Mouse (Mus musculus): ENCODE results near the gene Acp4. TPM values are rescaled to one million over a fixed set of nuclear protein-coding genes. Genes with fewer than 3 reads are reported as not detected.
"Not testable (repeated sequence)": the region's sequence is repeated elsewhere in the genome, so short reads cannot be mapped to it uniquely, and the experiment has no call there.

Gene Acp4
- polyA plus RNA-seq, 1 experiment from 2014 or later: not detected

GRCm38 (mm10) chr7:44235909-44236308 is 21.3 kb downstream of the Acp4 start, which contains the start of gene Gm36864:
Gene Gm36864, plus strand, starts transcription at chr7:44236177.
- H3K36me3 ChIP-seq (ENCODE audit: control insufficient read depth, insufficient read depth, low read length): no peaks in the 10 kb centered on the region
- no peak within 1 kb of the TSS for H3K9ac ChIP-seq (ENCODE audit: low read depth, low read length)
- no peaks in the 10 kb centered on the region for H3K27me3 ChIP-seq (replicated peaks; ENCODE audit: control insufficient read depth, insufficient read depth, low read length)
- no peak within 1 kb of the TSS for H3K27ac ChIP-seq (ENCODE audit: low read depth, low read length)
- H3K9me3 ChIP-seq (ENCODE audit: control insufficient read depth, low read length): no peaks in the 10 kb centered on the region
- H3K4me2 ChIP-seq (ENCODE audit: low read length): no peak within 1 kb of the TSS
- no peak within 1 kb of the TSS for H3K4me3 ChIP-seq (ENCODE audit: low read length)
- no peaks in the 10 kb centered on the region for H3K4me1 ChIP-seq (ENCODE audit: control insufficient read depth, insufficient read depth, low read depth, low read length)
- ATAC-seq: no peak
- 82% methylated on average over 3 of the region's 3 CpGs for WGBS

- Histone ChIP-seq H3K27ac (ENCODE audit: low read depth, low read length) (no peak within 1 kb of the TSS), H3K9ac (ENCODE audit: low read depth, low read length) (no peak within 1 kb of the TSS), H3K4me3 (ENCODE audit: low read length) (no peak within 1 kb of the TSS), H3K36me3 (ENCODE audit: control insufficient read depth, insufficient read depth, low read length) (no peaks in the 10 kb centered on the region), H3K4me2 (ENCODE audit: low read length) (no peak within 1 kb of the TSS), H3K27me3 (replicated peaks; ENCODE audit: control insufficient read depth, insufficient read depth, low read length) (no peaks in the 10 kb centered on the region), H3K4me1 (ENCODE audit: control insufficient read depth, insufficient read depth, low read depth, low read length) (no peaks in the 10 kb centered on the region), H3K9me3 (ENCODE audit: control insufficient read depth, low read length) (no peaks in the 10 kb centered on the region)
- 75% methylated on average over 1 of the region's 1 CpGs for WGBS
- ATAC-seq: no peak
Observed at GRCm38 (mm10) chr7:44225076-44225475, 32.1 kb downstream of the Acp4 start, which contains the start of gene Klk1. Gene Klk1, plus strand, starts transcription at chr7:44225360.

GRCm38 (mm10) chr7:44222335-44222734 is 34.8 kb downstream of the Acp4 start:
- not testable (repeated sequence) for H3K4me3 ChIP-seq (ENCODE audit: low read length); H3K4me2 ChIP-seq (ENCODE audit: low read length); H3K9ac ChIP-seq (ENCODE audit: low read depth, low read length); ATAC-seq; H3K4me1 ChIP-seq (ENCODE audit: control insufficient read depth, insufficient read depth, low read depth, low read length); H3K27me3 ChIP-seq (replicated peaks; ENCODE audit: control insufficient read depth, insufficient read depth, low read length); H3K36me3 ChIP-seq (ENCODE audit: control insufficient read depth, insufficient read depth, low read length); H3K9me3 ChIP-seq (ENCODE audit: control insufficient read depth, low read length); H3K27ac ChIP-seq (ENCODE audit: low read depth, low read length)
- 87% methylated on average over 6 of the region's 6 CpGs for WGBS

GRCm38 (mm10) chr7:44221601-44222000 is 35.6 kb downstream of the Acp4 start:
- H3K27ac ChIP-seq (ENCODE audit: low read depth, low read length); H3K36me3 ChIP-seq (ENCODE audit: control insufficient read depth, insufficient read depth, low read length); H3K9me3 ChIP-seq (ENCODE audit: control insufficient read depth, low read length); H3K4me1 ChIP-seq (ENCODE audit: control insufficient read depth, insufficient read depth, low read depth, low read length); H3K4me3 ChIP-seq (ENCODE audit: low read length); ATAC-seq; H3K9ac ChIP-seq (ENCODE audit: low read depth, low read length); H3K4me2 ChIP-seq (ENCODE audit: low read length); H3K27me3 ChIP-seq (replicated peaks; ENCODE audit: control insufficient read depth, insufficient read depth, low read length): not testable (repeated sequence)
- WGBS: 66% methylated on average over 8 of the region's 10 CpGs

- no peaks in the 10 kb centered on the region; the same call in 1 of the 2 replicates for H3K27me3 ChIP-seq (replicated peaks; ENCODE audit: control insufficient read depth, insufficient read depth, low read length)
- ATAC-seq: no peak
Observed at GRCm38 (mm10) chr7:44215645-44216044, 41.5 kb downstream of the Acp4 start, which contains the start of gene Klk1b5. Gene Klk1b5, plus strand, starts transcription at chr7:44215945.

GRCm38 (mm10) chr7:44208307-44208706 is 48.9 kb downstream of the Acp4 start:
- Histone ChIP-seq H3K27ac (ENCODE audit: low read depth, low read length) (no peak overlapping the region), H3K9ac (ENCODE audit: low read depth, low read length) (no peak overlapping the region), H3K27me3 (replicated peaks; ENCODE audit: control insufficient read depth, insufficient read depth, low read length) (no peaks in the 10 kb centered on the region; the same call in 1 of the 2 replicates), H3K36me3 (ENCODE audit: control insufficient read depth, insufficient read depth, low read length) (no peaks in the 10 kb centered on the region), H3K4me3 (ENCODE audit: low read length) (no peak overlapping the region), H3K4me2 (ENCODE audit: low read length) (no peak overlapping the region), H3K4me1 (ENCODE audit: control insufficient read depth, insufficient read depth, low read depth, low read length) (no peaks in the 10 kb centered on the region), H3K9me3 (ENCODE audit: control insufficient read depth, low read length) (no peaks in the 10 kb centered on the region)
- ATAC-seq: no peak
- 81% methylated on average over 3 of the region's 3 CpGs for WGBS

More at GRCm38 (mm10) chr7:44215645-44216044, 41.5 kb downstream of the Acp4 start, which contains the start of gene Klk1b5:
- Histone ChIP-seq H3K4me1 (ENCODE audit: control insufficient read depth, insufficient read depth, low read depth, low read length) (no peaks in the 10 kb centered on the region), H3K36me3 (ENCODE audit: control insufficient read depth, insufficient read depth, low read length) (no peaks in the 10 kb centered on the region), H3K27ac (ENCODE audit: low read depth, low read length) (no peak within 1 kb of the TSS), H3K9ac (ENCODE audit: low read depth, low read length) (no peak within 1 kb of the TSS), H3K9me3 (ENCODE audit: control insufficient read depth, low read length) (no peaks in the 10 kb centered on the region), H3K4me3 (ENCODE audit: low read length) (no peak within 1 kb of the TSS), H3K4me2 (ENCODE audit: low read length) (no peak within 1 kb of the TSS)
- 93% methylated on average over 1 of the region's 1 CpGs for WGBS

- not testable (repeated sequence) for H3K27ac ChIP-seq (ENCODE audit: low read depth, low read length); H3K4me2 ChIP-seq (ENCODE audit: low read length); H3K9ac ChIP-seq (ENCODE audit: low read depth, low read length); H3K9me3 ChIP-seq (ENCODE audit: control insufficient read depth, low read length); ATAC-seq; H3K27me3 ChIP-seq (replicated peaks; ENCODE audit: control insufficient read depth, insufficient read depth, low read length); H3K36me3 ChIP-seq (ENCODE audit: control insufficient read depth, insufficient read depth, low read length); H3K4me1 ChIP-seq (ENCODE audit: control insufficient read depth, insufficient read depth, low read depth, low read length); H3K4me3 ChIP-seq (ENCODE audit: low read length)
- 52% methylated on average over 3 of the region's 3 CpGs for WGBS
Observed at GRCm38 (mm10) chr7:44207135-44207534, 50.0 kb downstream of the Acp4 start, which contains the start of gene Klk1b4. Gene Klk1b4, plus strand, starts transcription at chr7:44207435.

Other genes with a start within 250 kb of the Acp4 start
- not detected in 2 replicates for gene Klk1b26, start 245.2 kb downstream of the Acp4 start, polyA plus RNA-seq (2015; fragmentation: Nextera tagmentation; extraction: Ambion mirVana)
- 0.24 TPM in 1 of 2 replicates, not detected in the other for gene Klk1b27, start 205.1 kb downstream of the Acp4 start, polyA plus RNA-seq (2015; fragmentation: Nextera tagmentation; extraction: Ambion mirVana)
- not detected in 2 replicates for gene Klk1b21, start 155.1 kb downstream of the Acp4 start, polyA plus RNA-seq (2015; fragmentation: Nextera tagmentation; extraction: Ambion mirVana)
- not detected in 2 replicates for gene Klk1b22, start 144.7 kb downstream of the Acp4 start, polyA plus RNA-seq (2015; fragmentation: Nextera tagmentation; extraction: Ambion mirVana)
- gene Klk1b16, start 120.6 kb downstream of the Acp4 start, polyA plus RNA-seq (2015; fragmentation: Nextera tagmentation; extraction: Ambion mirVana): not detected in 2 replicates
- gene Klk1b24, start 69.1 kb downstream of the Acp4 start, polyA plus RNA-seq (2015; fragmentation: Nextera tagmentation; extraction: Ambion mirVana): not detected in 2 replicates
- not detected in 2 replicates for gene Klk1b3, start 59.2 kb downstream of the Acp4 start, polyA plus RNA-seq (2015; fragmentation: Nextera tagmentation; extraction: Ambion mirVana)
- not detected in 2 replicates for gene Klk1b4, start 49.9 kb downstream of the Acp4 start, polyA plus RNA-seq (2015; fragmentation: Nextera tagmentation; extraction: Ambion mirVana)
- gene Klk1b5, start 41.4 kb downstream of the Acp4 start, polyA plus RNA-seq (2015; fragmentation: Nextera tagmentation; extraction: Ambion mirVana): not detected in 2 replicates
- not detected in 2 replicates for gene Klk1, start 32.0 kb downstream of the Acp4 start, polyA plus RNA-seq (2015; fragmentation: Nextera tagmentation; extraction: Ambion mirVana)
- 0.15 TPM in 1 of 2 replicates, not detected in the other for gene Gm36864, start 21.2 kb downstream of the Acp4 start, polyA plus RNA-seq (2015; fragmentation: Nextera tagmentation; extraction: Ambion mirVana)
- 0.67 and 1.7 TPM in 2 replicates for gene 1700028J19Rik, start 10.7 kb downstream of the Acp4 start, polyA plus RNA-seq (2015; fragmentation: Nextera tagmentation; extraction: Ambion mirVana)
- 216 and 218 TPM in 2 replicates for gene 2410002F23Rik, start 10.7 kb downstream of the Acp4 start, polyA plus RNA-seq (2015; fragmentation: Nextera tagmentation; extraction: Ambion mirVana)
- not detected in 2 replicates for gene Gm15517, start 4.1 kb upstream of the Acp4 start, polyA plus RNA-seq (2015; fragmentation: Nextera tagmentation; extraction: Ambion mirVana)
- 3.5 and 3.6 TPM in 2 replicates for gene Clec11a, start 49.5 kb upstream of the Acp4 start, polyA plus RNA-seq (2015; fragmentation: Nextera tagmentation; extraction: Ambion mirVana)
- 33.1 and 33.6 TPM in 2 replicates for gene Shank1, start 52.9 kb upstream of the Acp4 start, polyA plus RNA-seq (2015; fragmentation: Nextera tagmentation; extraction: Ambion mirVana)
- gene Syt3, start 126.7 kb upstream of the Acp4 start, polyA plus RNA-seq (2015; fragmentation: Nextera tagmentation; extraction: Ambion mirVana): 74.8 and 75.6 TPM in 2 replicates
- 3.6 and 3.8 TPM in 2 replicates for gene 1700008O03Rik, start 128.4 kb upstream of the Acp4 start, polyA plus RNA-seq (2015; fragmentation: Nextera tagmentation; extraction: Ambion mirVana)
- gene Lrrc4b, start 171.6 kb upstream of the Acp4 start, polyA plus RNA-seq (2015; fragmentation: Nextera tagmentation; extraction: Ambion mirVana): 12.4 and 12.6 TPM in 2 replicates
- gene Aspdh, start 208.0 kb upstream of the Acp4 start, polyA plus RNA-seq (2015; fragmentation: Nextera tagmentation; extraction: Ambion mirVana): 3.1 and 3.9 TPM in 2 replicates
- gene Josd2, start 210.6 kb upstream of the Acp4 start, polyA plus RNA-seq (2015; fragmentation: Nextera tagmentation; extraction: Ambion mirVana): 42.5 and 46.2 TPM in 2 replicates
- 145 and 150 TPM in 2 replicates for gene Emc10, start 239.2 kb upstream of the Acp4 start, polyA plus RNA-seq (2015; fragmentation: Nextera tagmentation; extraction: Ambion mirVana)
- 20.4 and 23.7 TPM in 2 replicates for gene Fam71e1, start 239.2 kb upstream of the Acp4 start, polyA plus RNA-seq (2015; fragmentation: Nextera tagmentation; extraction: Ambion mirVana)

Measured in hindbrain, embryonic 16.5 days (tissue).